Mouse (Mus musculus) small intestine, adult 2 months (tissue): ENCODE data around the gene Alpl. TPM values are rescaled to one million over a fixed set of nuclear protein-coding genes. Genes with fewer than 3 reads are reported as not detected.

ENCODE experiments used
- H3K27ac ChIP-seq: fragments of 200-500 bp; 2 replicates; pipeline ENCODE4 v1.5.1; 2012; ENCODE audit warnings: low read depth, low read length, control low read depth, inconsistent platforms; ENCODE audit not compliant: insufficient read depth
- H3K27me3 ChIP-seq: fragments of 200-500 bp; 2 replicates; pipeline ENCODE4 v1.6.1; 2012; ENCODE audit warnings: mild to moderate bottlenecking, moderate library complexity, low read length, inconsistent platforms; ENCODE audit not compliant: control insufficient read depth, insufficient read depth
- H3K36me3 ChIP-seq: fragments of 200-500 bp; 2 replicates; pipeline ENCODE4 v1.6.1; 2012; ENCODE audit warnings: mild to moderate bottlenecking, low read length, control low read depth, inconsistent platforms; ENCODE audit not compliant: control insufficient read depth, insufficient read depth
- H3K4me1 ChIP-seq: fragments of 200-500 bp; 2 replicates; pipeline ENCODE4 v1.6.1; 2012; ENCODE audit warnings: low read length, inconsistent platforms, mixed read lengths; ENCODE audit not compliant: control insufficient read depth, insufficient read depth, insufficient read length
- H3K4me3 ChIP-seq: fragments of 200-500 bp; 2 replicates; pipeline ENCODE4 v1.5.1; 2012; ENCODE audit warnings: low read depth, mild to moderate bottlenecking, control low read depth, inconsistent platforms, low read length, moderate library complexity
- CTCF ChIP-seq: fragments of 200-500 bp; IDR thresholded peaks from 2 replicates; pipeline ENCODE4 v1.5.1; 2012; ENCODE audit warnings: low read depth, mild to moderate bottlenecking, control low read depth, inconsistent platforms, low read length, moderate library complexity, mixed read lengths; ENCODE audit not compliant: insufficient replicate concordance, insufficient read length; ENCODE audit errors: extremely low read depth
- POLR2A ChIP-seq: fragments of 200-500 bp; IDR thresholded peaks from 2 replicates; pipeline ENCODE4 v1.6.1; 2012; ENCODE audit warnings: low read depth, mild to moderate bottlenecking, control low read depth, inconsistent platforms, low read length, moderate library complexity
- WGBS: fragments of 180-500 bp; shearing (Covaris S2); methylation state at CpG from one replicate; pipeline ENCODE4 v1.1.7; 2018; 5-methylcytosine and 5-hydroxymethylcytosine counted together
- polyA plus RNA-seq: library from polyadenylated mRNA; depleted of rRNA; stranded (reverse); fragments of >200 nt; gene quantifications from 2 replicates; pipeline ENCODE4 v1.2.3, GENCODE M21; 2012; rRNA removed

Alpl gene
- polyA plus RNA-seq: 2.5 and 2.8 TPM in 2 replicates

DNA sequence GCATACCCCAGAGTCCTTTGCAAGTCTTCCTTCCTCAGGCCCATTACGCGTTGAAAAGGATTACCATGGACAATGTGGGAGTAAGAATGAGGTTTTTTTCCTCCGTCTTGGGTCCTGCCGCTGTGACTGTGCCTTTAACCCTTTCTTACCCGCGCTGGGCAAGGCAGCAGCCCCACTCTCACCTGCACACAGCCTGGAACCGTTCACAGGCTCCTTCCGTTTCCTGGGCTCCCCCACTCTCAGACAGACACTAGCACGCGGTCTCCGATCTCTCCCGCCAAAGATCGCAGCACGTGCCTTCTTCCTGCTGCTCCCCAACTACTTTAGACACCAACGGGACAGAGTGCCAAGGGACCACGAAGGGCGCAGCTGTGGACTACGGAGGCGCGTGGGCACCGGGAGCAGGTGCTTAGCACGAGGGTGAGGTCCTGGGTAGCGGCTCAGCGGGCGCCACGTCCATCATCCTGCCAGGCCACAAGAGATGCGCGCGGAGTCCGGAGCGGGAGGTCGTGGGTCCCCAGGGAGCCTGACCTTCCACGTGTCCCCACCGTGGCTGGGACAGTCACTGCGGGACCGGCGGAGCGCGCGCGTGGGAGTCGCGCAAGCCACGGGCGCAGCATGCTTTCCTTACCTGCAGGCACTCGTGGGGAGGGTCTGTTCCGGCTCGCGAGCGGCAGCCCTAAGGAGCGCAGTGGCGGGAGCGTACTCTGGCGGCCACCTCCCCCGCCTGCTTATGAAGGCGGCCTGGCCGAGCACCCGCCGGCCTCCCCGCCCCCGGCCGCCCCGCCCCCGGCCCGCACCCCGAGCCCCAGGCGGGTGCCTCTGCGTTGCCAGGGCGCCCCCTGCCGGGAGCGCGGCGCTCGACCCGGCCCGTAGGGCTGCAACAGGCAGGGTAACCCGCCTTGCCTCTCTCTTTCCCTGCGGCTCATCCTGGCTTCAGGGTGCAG is at the start of gene Alpl:
TSS of gene Alpl (minus strand) at position 774 of the 947 bp plus-strand sequence.
- Histone ChIP-seq H3K4me3 (peak within 1 kb of the TSS; percentile 53), H3K27ac (no peak within 1 kb of the TSS), H3K4me1 (peaks cover 5% of the 10 kb centered on the region; the same call in 1 of the 2 replicates), H3K36me3 (no peaks in the 10 kb centered on the region), H3K27me3 (peaks cover 17% of the 10 kb centered on the region)
- TF ChIP-seq POLR2A: no peak
- peak; percentile 62 for TF ChIP-seq CTCF
- WGBS: 2% methylated on average over 78 of the region's 78 CpGs

DNA sequence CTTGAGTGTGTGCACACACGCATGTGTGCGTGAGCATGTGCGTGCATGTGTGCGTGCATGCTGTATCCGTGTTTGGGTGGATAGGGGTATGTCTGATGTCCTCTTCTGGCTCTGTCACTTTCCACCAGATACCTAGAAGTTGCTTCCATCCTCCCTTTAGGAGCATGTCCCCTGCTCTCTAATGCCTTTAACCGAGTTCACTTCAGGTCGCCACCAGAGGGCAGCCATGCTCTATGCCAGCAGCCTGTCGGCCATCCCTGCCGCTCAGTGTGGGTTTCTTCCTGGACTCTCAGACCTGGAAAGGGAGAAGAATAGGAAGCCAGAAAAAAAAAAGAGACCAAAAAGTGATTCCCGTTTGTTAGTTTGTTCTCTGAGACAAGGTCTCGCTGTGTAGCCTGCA is 48.5 kb upstream of the Alpl start:
- TF ChIP-seq POLR2A (no peak), CTCF (peak; percentile 94)
- H3K27ac ChIP-seq: no peak overlapping the region
- 20% methylated on average over 11 of the region's 11 CpGs for WGBS

DNA sequence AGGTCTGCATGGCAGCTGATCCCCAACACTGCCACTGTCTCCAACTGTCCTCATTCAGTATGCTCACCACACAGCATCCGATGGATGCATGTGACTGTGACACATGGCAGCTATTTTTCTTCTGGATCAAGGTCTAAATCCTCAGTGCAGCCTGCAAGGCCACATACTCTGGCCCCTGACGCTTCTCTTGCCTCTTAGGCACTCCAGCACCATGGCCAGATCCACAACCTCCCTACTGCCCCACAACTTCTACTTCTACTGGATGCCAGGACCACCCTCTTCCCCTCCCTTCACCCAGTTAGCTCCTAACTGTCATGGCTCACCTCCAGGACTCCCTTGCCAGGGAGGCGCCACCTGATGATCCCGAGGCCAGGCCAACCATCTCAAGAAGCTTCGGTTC is 43.3 kb upstream of the Alpl start:
- WGBS: 78% methylated on average over 5 of the region's 5 CpGs
- no peak for TF ChIP-seq CTCF
- TF ChIP-seq POLR2A: no peak
- H3K4me3 ChIP-seq: no peak overlapping the region
- H3K36me3 ChIP-seq: no peaks in the 10 kb centered on the region
- no peaks in the 10 kb centered on the region; the same call in 1 of the 2 replicates for H3K27me3 ChIP-seq
- H3K27ac ChIP-seq: no peak overlapping the region
- H3K4me1 ChIP-seq: peaks cover 4% of the 10 kb centered on the region

More for the DNA sequence above, 48.5 kb upstream of the Alpl start:
- H3K36me3 ChIP-seq: no peaks in the 10 kb centered on the region
- no peaks in the 10 kb centered on the region for H3K4me1 ChIP-seq
- no peak overlapping the region for H3K4me3 ChIP-seq
- no peaks in the 10 kb centered on the region for H3K27me3 ChIP-seq

DNA sequence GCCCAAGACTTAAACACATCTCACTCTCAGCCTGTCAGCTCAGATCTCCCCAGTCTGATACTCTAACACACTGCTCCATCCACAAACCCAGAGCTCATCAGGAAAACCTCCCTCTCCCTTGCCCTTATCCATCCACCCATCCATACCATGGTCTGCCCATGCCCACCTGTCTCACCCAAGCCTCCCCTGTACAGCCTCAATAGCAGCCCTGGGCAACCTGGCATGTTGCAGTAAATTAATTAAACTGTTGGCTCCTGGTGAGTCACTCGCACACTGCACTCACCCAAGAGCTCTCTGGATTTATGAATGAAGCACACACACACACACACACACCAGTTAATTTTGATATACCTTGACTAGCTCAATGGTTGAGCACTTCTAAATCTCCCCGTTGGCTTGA is 42.6 kb upstream of the Alpl start:
- 86% methylated on average over 2 of the region's 2 CpGs for WGBS
- Histone ChIP-seq H3K27ac (no peak overlapping the region), H3K4me3 (no peak overlapping the region), H3K36me3 (no peaks in the 10 kb centered on the region), H3K27me3 (no peaks in the 10 kb centered on the region; the same call in 1 of the 2 replicates), H3K4me1 (peaks cover 4% of the 10 kb centered on the region)
- no peak for TF ChIP-seq CTCF
- TF ChIP-seq POLR2A: no peak

DNA sequence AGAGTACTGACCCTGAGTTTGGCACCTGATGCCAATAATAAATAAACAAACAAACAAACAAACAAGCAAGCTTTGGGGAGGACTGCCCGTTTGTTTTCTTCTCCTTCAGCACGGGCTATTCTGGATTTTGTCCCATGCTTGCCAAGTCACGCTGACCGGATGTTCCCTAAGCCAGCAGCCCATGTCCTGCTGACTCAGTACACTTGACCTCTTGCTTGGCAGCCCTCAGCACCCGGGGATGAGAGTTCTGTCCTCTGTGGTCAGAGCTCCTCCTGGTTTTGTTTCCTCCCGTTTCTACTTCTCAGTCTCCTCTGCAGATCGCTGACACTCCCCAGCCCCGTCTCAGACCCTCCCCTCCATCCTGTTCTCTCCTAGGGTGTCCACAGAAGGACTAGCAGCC is 41.6 kb upstream of the Alpl start:
- Histone ChIP-seq H3K27ac (no peak overlapping the region), H3K4me1 (peaks cover 4% of the 10 kb centered on the region), H3K4me3 (no peak overlapping the region), H3K36me3 (no peaks in the 10 kb centered on the region), H3K27me3 (no peaks in the 10 kb centered on the region; the same call in 1 of the 2 replicates)
- no peak for TF ChIP-seq POLR2A
- no peak for TF ChIP-seq CTCF
- 54% methylated on average over 8 of the region's 8 CpGs for WGBS

DNA sequence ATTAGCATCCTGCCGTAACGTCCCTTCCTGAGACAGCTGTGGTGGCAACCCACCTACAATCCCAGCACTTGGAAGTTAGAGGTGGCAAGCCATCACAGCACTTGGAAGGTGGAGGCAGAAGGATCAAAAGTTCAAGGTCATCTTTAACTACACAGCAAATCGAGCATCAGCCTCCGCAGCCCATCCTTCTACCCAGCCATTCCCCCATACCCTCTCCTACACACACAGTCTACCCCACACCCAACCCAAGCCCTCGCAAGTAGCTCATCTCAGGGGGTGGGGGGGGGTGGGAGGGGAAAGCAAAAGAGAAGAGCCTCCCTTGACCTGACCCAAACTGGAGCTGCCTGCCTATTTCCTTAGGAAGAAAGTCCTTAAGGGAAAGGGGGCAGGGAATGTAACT is 40.6 kb upstream of the Alpl start:
- TF ChIP-seq POLR2A (no peak), CTCF (no peak)
- Histone ChIP-seq H3K4me3 (no peak overlapping the region), H3K36me3 (no peaks in the 10 kb centered on the region), H3K27me3 (no peaks in the 10 kb centered on the region; the same call in 1 of the 2 replicates), H3K27ac (no peak overlapping the region), H3K4me1 (peaks cover 4% of the 10 kb centered on the region)
- 72% methylated on average over 5 of the region's 5 CpGs for whole genome bisulfite sequencing

DNA sequence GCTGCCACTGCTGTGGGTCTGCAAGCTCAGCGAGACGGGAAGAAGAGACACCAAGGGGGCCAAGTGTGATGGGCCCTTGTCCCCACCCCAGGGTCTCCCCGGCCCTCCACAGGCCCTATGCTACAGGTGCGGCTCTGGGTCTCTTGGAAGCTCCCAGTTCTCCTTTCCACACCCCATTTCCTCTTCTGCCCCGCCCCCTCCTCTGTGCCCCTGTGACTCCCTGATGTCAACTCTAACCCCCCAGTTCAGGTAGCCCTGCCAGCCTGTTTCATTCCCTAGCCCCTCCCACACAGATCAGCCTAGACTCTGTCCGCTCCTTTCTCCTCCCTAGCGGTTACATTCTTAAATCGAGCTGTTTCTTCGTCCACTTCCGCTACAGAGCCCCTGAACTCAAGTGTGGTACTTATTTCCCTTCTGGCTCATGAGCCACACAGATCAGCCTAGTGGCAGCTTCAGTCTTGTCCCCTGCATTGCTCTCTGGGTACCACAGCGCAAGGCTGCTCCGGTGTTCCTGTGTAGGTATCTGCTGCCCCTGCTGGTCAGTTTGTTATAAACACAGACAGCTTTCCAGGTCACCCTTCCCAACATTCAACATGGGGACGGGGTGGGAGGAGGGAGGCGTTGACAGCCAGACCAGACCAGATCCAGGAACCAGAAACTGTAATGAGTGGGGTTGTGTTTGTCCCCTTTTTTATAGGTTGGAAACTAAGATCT is 39.6 kb upstream of the Alpl start:
- 19% methylated on average over 14 of the region's 14 CpGs for WGBS
- H3K4me1 ChIP-seq: peaks cover 4% of the 10 kb centered on the region
- no peak overlapping the region for H3K27ac ChIP-seq
- no peaks in the 10 kb centered on the region; the same call in 1 of the 2 replicates for H3K27me3 ChIP-seq
- H3K4me3 ChIP-seq: no peak overlapping the region
- TF ChIP-seq POLR2A: no peak
- TF ChIP-seq CTCF: peak; percentile 66; the same call in 1 of the 2 replicates
- no peaks in the 10 kb centered on the region for H3K36me3 ChIP-seq
